Mouse (Mus musculus) urinary bladder, postnatal 14 days (tissue): Measurements from ENCODE around the gene Hmg20b.

ENCODE experiments used
- DNase-seq: peaks from one replicate; pipeline ENCODE4 v3.0.0; 2021; ENCODE audit warnings: low spot score

Gene Hmg20b

DNA sequence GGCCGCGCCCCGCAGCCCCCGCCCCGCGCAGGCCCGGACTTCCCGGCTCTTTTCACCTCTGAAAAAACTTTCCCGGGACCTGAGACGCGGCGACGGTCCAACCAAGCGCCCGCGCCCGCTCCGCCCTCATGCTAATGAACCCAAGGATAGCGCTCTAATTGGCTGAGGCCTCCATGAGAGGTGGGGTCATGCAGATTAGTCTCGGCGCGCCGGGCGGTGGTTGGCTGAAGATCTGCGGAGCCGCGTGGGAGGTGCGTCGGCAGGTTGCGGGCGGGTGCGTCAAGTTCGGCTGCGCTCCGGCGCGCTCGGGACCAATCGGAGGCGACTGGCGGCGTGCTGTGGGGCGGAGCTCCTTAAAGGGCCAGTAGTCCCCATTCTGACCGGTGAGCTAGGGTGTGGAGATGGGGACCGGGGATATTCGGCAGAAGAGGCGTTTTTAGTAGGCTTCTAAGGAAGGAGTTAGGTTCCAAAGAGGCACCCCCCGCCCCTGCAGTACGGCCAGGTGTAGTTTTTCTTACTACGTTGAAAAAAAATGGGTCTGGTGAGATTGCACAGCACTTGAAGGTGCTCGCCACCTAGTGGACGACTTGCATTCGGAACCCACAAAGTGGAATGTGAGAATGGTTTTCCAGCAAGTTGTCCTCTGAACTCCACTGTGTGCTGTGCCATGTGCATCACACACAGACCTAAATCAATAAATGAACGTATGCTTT is at the start of gene Hmg20b:
Hmg20b (minus strand) TSS at position 130 of the 713 bp plus-strand sequence.
- peak; percentile 99 for DNase-seq

GRCm38 (mm10) chr10:81399798-81400308 is 49.6 kb upstream of the Hmg20b start:
- no peak for DNase-seq

DNA sequence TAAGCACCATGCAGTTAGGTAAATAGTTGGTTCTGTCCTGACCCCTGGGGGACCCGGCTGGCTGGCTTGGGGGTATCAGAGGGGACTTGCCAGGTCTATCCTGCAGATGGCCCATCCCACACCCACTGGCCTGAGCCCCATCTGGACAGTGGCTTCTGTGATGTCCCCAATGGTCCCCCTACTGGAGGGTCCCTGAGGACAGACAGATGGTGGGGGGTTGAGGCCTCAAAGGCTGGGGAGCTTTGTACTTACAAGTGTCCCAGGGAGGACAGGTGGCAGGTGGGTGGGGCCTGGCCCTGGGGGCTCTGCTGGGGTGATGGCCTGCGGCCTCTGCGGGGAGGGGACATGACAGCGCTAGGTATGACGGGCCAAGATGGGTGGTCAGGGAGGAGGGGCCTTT is 49.0 kb upstream of the Hmg20b start:
- DNase-seq = no peak

GRCm38 (mm10) chr10:81396749-81397148 is 46.5 kb upstream of the Hmg20b start:
- DNase-seq = no peak

DNA sequence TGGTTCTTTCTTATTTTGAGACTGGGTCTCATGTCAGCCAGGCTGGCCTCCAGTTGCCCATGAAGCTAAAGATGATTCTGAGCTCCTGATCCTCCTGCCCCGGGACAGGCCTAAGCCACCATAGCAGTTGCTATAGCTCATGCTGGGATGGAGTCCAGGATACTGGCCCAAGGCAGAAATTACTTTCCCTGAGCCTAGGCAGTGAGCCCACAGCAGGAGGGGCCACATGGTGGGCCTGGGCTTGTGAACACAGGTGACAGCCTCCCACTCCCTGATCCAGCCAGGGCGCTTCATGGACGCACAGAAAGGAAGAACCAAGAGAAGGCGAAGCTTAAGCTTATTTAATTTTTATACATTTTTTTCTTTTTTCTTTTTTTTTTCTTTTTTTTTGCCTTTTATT is 45.6 kb upstream of the Hmg20b start:
- no peak for DNase-seq

- peak; percentile 65 for DNase-seq
These were observed 44.8 kb upstream of the Hmg20b start for GRCm38 (mm10) chr10:81395127-81395526.

DNA sequence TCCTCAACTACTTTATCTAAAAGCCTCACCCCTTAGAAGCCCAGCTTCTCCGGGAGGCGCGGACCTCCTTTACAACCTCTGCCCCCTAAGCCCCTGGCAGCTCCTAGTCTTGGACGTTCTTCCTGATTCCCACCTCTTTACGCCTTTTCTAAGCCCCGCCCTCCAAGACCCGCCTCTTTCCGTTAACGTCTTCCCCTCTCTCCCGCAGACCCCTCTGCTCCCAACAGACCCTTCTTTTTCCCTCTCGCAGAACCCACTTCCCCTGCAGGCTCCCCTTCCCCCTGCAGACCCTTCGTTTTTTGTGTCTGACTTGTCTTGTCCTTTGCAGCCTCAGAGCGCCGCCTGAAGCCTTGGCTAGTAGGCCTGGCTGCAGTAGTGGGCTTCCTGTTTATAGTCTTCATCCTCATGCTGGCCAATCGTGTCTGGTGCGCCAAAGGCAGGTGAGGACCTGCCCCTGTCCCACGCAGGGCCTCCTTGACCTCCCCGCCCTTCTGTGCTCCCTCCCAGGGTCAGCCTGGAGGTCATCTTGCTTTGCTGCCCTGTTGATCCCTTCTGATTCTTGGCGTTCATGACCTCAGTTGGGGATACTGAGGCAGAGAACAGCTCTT is 43.3 kb upstream of the Hmg20b start:
- no peak for DNase-seq

GRCm38 (mm10) chr10:81392781-81393185 is 42.5 kb upstream of the Hmg20b start, which contains the start of gene Smim24:
Gene Smim24, plus strand, starts transcription at chr10:81393051.
- no peak for DNase-seq

DNA sequence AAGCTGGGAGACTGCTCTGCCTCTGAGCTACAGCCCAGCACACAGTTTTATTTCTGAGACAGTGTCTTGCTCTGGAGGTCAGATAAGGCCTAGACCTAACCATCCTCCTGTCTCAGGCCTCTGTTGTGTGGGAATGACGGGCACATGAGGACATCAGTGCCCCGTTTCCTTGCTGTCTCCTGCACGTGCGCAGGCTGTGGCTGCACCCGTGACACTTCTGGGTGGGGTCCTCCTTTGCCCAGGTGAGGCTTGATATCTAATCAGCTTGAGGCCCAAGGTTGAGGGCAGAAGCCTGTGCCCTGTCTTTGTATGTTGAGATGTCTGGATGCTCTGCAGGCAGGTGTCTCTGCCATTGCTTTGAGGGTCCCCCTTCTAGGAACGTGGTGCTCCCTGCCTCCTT is 42.0 kb upstream of the Hmg20b start:
- DNase-seq = no peak

DNA sequence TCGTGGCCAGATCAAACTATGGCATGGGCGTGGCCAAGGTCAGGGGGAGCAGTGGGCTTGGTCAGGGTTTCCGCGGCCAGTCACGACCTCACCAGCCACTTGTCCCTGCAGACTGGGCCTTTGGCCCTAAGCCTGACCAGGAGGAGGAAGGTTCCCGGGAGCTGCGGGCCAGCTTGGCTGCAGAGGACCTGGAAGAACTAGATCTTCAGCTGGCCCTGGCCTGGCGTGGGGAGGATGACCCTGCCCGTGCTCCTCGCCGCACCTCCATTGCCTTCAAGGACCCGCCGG is 40.3 kb upstream of the Hmg20b start:
- no peak for DNase-seq

DNA sequence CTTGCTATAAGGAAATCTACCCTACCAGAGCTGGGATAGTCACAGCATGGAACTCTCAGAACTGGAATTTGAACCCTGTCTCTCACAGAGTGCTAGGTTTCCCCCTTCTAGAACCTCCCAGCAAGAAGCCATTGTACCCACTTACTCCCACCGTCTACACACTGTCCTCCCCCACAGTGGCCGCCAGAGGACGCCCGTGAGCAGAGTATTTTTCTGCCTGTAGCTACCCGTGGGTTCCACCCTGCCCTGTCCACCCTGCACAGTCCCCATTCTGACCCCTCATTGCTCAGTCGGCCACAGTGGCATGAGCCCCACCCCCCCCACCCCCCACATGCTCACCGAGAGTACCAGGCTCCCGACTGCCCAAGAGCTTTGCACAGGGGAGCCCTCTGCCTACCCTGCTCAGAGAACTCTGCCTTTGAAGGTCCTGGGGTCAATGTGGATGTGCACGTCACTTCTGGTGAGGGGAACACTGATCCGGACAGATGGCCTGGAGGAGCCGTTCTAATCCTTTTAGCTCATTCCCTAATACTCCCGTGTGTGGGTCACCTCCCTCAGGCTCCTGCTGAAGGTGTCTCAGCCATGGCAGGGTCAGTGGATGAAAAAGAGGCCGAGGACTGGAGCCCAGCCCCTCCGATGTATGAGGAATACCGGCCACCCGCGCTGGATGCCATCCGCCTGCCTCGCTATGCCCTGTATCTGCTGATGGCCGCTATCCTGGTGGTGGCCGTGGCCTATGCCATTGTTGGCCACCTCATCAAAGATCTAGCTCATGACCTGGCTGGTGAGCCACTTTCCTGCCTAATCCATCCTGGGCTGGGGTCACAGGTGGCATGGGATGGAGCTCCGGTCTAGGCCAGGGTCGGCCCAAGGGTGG is 39.8 kb upstream of the Hmg20b start:
- peak; percentile 76 for DNase-seq

- peak; percentile 49 for DNase-seq
These were observed 39.1 kb upstream of the Hmg20b start for GRCm38 (mm10) chr10:81389373-81389772.

GRCm38 (mm10) chr10:81388505-81389055 is 38.3 kb upstream of the Hmg20b start, which contains the start of gene Gm48552:
Gene Gm48552, plus strand, starts transcription at chr10:81389005.
- no peak for DNase-seq

GRCm38 (mm10) chr10:81387716-81388115 is 37.4 kb upstream of the Hmg20b start:
- no peak for DNase-seq

- no peak for DNase-seq
These were observed 35.5 kb upstream of the Hmg20b start for GRCm38 (mm10) chr10:81385603-81386306.

- no peak for DNase-seq
These were observed 34.3 kb upstream of the Hmg20b start for GRCm38 (mm10) chr10:81384605-81384982.

DNA sequence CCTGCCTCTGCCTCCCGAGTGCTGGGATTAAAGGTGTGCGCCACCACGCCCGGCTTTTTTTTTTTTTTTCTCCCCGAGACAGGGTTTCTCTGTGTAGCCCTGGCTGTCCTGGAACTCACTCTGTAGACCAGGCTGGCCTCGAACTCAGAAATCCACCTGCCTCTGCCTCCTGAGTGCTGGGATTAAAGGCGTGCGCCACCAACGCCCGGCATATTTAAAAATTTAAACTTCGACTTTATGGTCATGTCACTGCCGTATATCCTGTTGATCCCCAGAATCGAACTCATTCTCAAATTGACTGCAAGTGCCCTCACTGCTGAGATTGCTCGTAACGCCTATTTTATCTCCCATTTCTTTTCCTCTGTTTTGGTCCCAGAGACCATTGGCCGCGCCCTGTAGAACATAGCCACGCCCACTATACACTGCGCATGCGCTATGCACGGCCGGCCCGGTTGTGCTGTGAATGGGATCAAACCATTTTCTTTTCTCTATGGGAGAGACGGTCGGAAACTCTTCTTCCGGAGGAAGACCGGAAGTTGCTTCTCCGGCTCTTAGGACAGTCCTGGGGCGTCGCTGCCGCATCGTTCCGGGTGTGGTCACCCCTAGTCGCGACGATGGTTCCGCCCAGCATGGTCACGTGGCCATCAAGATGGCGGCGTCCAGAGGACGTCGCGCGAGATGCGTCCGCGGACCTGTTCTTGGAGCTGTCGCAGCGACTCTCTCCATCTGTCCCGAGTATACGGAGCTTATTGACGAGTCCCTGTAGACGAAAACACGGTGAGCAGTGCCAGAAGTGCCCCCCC is 33.7 kb upstream of the Hmg20b start, which contains the start of the genes Dohh and Gm48551:
Dohh (plus strand) TSS at position 627 of the 803 bp plus-strand sequence.
Gm48551 (plus strand) TSS at position 665 of the 803 bp plus-strand sequence.
- DNase-seq = peak; percentile 100

- DNase-seq = no peak
These were observed 31.8 kb upstream of the Hmg20b start for GRCm38 (mm10) chr10:81382039-81382438.

DNA sequence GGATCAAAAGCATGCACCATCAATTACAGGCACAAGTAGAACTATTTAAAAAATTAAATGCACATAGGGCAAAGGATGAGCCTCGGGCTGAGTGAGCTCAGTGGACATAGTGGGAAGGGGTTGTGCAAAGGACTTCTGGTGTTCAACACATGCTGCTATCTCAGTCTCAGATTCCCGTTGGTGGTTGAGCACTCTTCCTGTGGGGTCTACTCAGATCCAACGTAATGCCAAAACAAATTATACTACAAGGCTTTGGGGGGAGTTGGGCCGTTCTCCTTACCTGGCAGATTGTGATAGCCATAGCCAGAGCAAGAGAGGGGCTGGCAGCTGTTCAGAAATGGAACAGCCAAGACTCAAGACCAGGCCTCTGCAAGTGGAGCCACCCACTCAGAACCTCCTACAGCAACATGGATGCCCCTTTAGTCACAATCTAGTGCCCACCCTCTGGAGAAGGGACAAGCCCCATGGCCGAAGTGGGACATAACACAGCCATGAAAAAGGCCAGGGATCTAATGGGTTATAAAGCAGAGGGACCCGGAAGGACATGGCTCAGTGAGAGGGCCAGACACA is 29.6 kb upstream of the Hmg20b start:
- DNase-seq = no peak

DNA sequence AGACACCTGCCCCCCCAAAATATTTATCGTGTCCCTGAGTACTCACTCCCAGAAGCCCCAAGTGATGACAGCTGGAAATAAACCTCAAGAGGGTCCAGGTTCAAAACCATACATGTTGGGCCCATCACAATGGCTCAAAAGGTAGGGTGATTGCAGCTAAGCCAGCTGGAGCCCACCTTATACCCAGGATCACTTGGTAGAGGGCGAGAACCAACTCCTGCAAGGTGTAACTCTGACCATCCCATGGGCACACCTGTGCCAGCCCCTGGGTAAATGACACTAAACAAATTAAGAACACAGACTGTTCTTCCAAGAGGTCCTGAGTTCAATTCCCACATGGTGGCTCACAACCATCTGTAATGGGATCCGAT is 28.9 kb upstream of the Hmg20b start:
- DNase-seq = no peak
